Mouse (Mus musculus) kidney, adult 9 months (tissue): Measurements from ENCODE around the gene Aqp2.
A peak's percentile ranks its signal among the peaks of the same experiment; 100 is the strongest.

Experiments used
- DNase-seq: peaks from one replicate; pipeline ENCODE4 v3.0.0; 2022

Aqp2 gene

DNA sequence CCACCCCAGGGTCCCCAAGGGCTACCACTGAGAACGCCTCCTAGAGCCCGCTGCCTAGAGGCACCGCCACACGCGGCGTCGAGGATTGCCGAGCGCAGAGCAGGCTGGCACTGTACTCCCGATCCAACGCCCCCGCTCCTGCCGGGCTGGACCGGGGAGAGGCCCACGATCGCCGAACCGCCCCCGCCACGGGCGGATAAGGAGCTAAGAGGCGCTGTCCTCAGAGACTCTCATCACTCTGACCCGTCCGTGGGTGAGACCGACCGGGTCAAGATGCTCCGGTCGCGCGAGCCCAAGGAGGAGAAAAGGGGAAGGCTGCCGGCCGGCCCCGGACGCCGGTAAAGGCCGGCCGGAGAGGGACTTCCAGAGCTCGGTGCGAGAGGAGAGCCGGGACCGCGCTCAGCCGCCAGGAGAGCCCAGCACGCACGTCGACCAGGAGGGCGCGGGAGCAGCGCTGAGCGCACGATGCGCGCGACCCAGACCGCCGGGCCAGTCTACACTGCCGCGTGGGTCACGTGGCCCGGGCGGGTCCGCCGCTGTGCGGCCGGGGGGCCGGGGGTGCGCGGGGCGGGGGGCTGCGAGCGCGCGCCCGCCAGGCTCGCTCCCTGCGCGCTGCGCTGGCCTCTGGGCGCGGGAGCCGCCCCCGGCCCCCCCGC lies 11.7 kb downstream of the Aqp2 start, which contains the start of gene Aqp5:
Gene Aqp5 (plus strand): TSS at position 354 of the 656 bp plus-strand sequence.
- no peak for DNase-seq

DNA sequence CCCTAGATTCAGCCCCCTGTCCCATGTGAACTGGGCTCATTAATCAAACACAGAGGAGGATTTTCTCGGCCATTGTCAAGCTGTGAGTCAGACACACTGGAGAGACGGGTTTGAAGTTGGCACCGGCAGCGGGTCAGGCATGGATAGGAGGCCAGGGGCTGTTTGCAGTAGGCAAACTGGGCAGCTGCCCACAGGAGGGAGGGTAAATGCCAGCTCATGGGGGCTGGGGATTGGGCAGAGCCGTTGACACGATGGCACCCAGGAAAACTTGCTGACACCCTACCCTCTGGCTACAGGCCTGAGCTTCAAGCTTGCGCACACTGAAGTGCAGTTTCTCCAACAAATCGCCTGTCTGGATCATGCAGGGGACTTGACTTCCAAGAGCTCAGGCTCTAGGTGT lies 13.3 kb downstream of the Aqp2 start:
- DNase-seq: no peak

DNA sequence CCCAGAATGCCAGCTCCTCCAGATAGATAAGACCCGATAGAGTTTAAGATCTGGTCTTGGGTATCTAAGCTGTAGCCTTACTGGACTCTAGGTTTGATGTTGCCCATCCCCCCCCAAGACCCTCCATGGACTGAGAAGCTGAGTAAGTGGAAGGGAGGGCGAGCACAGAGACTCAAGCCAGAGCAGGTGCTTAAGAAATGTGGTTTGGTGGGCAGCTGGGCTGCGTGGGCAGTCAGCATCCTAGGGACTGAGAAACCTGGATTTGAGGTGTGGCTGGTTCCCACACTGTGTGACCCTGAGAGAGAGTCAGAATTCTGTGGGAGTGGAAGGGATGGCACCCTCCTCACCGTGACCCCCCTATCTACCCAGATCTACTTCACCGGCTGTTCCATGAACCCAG lies 14.0 kb downstream of the Aqp2 start:
- no peak for DNase-seq

DNA sequence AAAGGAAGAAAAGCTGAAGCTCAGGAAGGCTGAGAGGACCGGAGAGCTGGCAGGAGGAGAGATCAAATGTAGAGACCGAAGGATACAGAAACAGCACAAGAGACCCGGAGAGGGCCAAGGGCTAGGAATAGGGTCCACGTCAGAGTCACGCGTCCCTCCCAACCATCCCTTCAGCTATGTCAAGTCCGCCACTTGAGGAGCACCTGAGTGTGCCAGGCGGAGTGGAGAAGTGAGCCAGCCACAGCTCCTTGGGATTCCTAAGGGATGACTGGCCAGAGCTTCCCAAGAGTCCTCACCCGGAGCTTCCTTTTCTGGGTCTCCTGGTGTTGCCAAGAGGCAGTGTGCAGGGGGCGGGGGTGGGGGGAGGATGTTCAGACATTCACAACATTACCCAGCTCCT lies 16.1 kb downstream of the Aqp2 start:
- DNase-seq: no peak

DNA sequence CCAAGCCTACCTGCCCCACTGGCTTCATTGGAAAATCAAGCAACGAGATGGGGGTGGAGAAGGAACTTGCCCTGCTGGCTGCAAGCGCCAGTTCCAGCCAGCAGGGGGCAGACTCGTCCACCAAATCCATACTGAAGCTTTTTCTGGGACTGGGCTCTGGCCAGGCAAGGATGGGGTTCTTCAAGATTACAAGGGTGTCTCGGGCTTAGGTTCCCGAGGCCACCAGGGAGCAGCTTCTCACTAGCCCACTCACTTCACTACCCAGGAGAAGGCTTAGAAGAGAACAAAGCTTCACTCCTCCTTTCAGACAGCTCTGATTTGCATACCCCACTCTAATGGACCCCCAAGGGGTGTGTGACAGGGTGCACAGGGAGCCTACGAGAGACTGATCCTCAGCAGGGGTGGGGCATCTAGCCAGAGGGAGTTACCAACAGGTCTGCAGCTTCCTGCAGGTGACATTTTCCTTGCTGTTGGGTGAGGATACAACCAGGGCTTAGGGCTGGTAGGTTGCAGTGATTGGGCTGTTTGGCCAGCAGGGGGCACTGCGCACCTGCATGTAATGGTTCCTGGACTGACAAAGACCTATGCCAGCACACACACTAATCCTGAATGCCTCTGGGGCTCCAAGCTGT lies 17.3 kb downstream of the Aqp2 start:
- DNase-seq: peak; percentile 84

DNA sequence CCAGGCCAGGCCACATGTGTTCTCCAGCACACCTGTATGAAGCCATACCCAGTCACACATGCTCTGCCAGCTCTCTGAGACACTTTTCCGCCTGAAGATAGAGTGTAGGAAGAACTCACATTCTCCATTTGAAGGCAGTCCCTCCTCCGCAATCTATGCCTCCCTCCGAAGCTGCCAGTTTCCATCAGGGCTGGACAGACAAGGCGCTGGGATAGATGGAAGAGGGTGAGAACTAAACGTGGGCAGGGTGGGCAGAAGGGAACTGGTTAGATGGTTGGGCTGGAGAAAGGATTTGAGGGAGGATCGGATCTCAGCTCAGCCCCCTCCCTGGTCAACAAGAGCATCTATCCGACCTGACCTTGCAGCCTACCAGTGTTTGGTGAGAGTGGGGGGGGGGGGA lies 18.0 kb downstream of the Aqp2 start:
- no peak for DNase-seq

DNA sequence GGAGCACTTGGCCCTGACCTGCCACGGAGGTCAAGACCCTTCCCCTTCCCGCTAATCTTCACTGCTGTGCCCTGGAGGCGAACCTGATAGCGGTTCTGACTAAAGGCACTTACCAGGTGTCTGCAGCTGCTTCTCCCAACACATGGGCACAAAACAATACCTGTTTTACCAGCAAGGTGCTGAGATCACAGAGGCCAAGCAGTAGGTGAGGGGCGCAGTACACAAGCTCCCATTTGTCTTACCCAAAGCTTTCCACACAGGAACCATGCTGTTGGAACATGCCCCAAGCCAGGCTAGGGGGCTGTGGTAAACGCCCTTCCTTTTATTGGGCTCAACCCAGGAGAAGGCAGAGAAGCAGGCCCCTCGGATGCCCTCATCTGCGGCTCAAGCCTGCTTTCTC lies 18.7 kb downstream of the Aqp2 start:
- DNase-seq: no peak

DNA sequence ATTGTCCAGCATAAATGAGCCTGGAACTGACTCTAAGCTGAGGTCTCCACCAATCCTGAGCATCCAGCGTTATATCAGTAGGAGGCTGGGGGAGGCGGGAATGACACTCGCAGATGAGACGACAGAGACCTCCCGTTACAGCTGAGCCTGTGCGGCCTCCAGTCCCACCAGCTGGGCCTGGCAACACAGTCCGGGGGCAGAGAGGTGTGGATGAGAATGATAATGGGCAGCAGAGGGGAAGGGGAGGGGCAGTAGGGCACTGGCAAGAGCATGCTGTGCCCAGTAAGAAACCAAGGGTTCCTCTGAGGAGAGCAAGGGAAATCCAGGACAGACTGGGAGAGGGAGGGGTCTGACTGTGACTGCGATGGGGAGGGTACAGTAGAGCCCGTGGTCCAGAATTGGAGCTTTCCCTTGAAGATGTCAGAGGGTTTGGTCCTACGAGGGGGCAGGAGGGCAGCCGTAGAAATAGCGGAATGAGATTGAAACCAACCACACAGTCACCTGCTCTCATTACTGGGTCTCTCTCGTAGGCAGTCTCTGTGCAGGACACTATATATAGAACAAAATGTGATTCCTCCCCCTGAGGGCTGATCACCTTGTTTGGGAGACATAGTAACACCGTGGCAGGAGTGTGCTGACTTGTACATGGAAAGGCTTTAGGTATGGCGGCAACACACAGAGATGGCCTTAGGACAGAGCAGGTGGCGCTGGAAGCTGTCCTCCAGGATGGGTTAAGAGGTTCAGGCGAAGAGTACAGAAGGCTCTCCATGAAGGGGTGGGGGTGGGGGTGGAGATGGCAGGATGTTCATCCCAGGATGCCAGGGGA lies 20.6 kb downstream of the Aqp2 start:
- no peak for DNase-seq

DNA sequence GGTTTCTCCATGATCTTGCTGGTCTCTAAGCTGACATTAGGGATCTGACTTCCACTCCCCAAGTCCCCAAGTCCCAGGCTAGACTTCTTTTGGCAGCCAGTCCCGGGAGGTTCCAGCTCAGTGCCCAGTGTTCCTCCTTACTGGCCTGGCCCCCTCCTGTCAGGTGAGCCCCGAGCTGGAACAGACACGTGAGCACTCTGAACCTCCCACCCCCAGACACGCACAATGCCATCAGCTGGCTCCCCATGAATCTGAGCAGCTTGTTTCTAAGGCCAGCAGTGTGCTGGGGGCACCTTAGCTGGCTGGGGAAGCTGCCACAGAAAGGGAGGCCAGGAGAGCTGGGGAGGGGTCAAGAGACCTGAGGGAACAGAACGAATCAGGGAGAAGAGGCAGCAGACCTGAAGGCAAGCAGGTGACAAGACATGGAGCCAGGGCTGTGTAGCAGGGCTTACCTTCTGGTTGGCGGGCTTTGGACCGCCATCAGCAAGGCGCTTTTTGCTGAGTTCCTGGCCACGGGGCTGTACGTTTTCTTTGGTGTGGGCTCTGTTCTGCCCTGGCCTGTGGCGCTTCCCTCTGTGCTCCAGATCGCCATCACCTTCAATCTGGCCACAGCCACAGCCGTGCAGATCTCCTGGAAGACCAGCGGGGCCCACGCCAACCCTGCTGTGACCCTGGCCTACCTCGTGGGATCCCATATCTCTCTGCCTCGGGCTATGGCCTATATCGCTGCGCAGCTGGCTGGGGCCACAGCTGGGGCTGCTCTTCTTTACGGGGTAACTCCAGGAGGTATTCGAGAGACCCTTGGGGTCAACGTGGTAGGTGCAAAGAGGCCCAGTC lies 22.3 kb downstream of the Aqp2 start, which contains the start of gene Aqp6:
Gene Aqp6 (plus strand): TSS at position 415 of the 837 bp plus-strand sequence.
- no peak for DNase-seq

DNA sequence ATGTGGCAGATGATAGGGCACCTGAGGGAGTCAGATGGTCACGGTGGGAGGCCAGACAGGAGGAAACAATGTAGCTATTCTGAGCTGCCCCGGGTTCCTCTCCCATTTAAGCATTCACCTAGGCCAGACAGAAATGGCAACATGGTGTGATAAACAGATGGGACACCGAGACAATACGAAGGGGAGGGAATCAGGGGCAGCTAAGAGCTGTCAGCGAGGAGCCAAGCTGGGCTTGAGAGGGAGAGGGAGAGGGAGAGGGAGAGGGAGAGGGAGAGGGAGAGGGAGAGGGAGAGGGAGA lies 22.9 kb downstream of the Aqp2 start:
- DNase-seq: no peak

DNA sequence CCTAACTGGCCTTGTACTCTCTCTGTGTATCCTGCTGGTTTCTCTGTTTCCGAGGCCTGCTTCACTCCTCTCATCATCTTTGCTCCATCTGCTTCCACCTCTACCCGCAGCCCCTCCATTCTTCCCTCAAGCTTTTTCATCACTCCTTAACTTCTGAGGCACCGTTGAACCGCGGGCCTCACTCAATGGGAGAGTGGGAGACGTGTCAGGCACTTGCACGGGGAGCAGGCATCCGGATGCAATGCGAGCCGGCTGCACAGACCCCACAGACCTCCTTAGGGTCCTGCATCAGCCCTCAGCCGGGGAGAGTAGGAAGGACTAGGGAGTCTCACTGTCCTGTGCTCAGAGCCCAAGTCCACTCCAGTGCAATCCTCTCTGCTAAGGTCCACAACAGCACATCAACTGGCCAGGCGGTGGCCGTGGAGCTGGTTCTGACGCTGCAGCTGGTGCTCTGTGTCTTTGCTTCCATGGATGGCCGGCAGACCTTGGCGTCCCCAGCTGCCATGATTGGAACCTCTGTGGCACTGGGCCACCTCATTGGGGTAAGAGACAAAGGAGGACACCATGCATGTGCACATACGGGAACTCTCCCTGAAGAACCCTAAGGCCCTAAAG lies 23.5 kb downstream of the Aqp2 start:
- no peak for DNase-seq

DNA sequence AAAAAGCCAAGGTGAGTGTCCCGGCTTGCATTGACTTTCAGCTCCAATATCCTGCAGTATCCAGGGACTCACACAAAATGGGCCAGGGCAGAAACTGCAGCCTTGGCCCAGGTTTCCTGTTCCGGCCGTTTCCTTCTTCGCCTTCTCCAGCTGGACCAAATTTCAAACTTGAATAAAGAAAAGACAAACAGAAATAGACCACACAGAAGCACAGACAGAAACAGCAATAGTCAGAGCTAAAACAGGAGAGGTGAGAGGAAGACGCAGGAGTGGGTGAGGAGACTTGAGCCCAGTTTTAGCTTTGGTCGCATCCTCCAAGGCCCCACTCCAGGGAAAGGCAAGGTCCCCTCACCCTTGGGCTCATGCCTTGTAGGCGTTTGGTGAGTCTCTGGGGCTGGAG lies 24.4 kb downstream of the Aqp2 start:
- DNase-seq: no peak

DNA sequence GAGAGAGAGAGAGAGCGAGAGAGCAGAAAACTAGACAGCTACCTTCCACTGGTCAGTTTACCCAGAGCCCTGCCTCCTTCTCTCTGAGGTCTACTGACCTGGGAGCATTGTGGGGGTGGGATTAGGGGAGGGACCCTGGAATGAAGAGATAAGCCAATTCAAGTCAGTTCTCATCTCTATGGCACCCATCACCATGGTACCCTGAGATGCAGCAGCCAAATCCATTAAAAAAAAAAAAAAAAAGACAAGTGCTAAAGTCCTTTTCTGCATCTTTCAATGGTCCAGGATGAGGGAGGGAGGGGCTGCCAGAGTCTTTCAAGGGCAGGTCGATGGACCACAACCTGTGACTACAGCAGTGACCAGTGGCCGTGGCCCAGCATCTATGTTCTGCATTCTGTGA lies 26.7 kb downstream of the Aqp2 start:
- DNase-seq: no peak

DNA sequence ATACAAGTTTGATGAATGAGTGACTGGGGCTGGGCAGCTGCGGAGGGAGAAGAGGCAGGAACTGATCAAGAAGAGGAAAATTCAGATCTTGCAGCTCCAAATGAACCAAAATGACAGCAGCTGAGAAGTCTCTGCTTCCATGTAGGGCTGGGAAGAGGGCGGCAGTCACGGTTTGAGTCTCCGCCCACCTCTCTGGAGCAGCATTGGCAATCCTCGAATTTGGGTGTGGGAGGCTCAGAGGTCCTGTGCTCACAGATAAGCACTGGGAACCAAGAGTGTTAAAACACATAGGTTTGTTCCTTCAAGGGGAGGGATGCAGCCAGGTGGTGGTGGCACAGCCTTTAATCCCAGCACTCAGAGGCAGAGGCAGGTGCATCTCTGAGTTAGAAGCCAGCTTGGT lies 27.7 kb downstream of the Aqp2 start:
- DNase-seq: no peak

DNA sequence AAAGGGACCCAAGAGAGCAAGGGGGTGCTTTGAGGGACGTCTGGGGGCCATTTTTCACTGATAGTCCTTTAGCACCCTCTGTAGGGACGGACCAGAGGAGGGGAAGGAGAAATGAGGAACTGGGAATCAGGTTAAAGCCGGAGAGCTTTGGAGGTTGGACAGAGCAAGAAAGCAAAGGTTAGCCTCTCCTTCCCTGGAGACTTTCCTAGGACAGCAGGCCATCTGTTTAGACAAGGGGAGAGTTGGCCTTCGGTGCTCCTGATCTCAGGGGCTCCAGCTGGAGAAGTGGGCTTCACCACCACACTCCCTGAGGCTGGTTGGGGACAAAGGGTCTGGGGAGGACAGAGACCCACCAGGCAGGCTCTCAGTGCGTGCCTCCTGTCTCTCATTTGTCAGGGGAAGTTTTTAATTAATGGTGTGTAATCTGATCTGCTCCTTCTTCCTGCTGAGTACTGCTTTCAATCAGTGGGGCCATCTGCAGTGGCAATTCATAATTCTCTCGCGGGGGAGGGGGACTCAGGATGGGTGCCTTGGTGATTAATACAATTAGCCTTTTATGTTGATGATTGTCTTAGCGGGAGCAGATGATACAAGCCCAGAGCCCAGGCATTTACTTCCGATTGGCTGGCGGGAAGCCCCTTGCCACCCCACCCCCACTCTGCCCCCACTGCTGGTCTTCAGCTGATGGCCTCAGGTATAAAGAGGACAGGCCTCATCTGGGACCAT lies 28.7 kb downstream of the Aqp2 start:
- no peak for DNase-seq

DNA sequence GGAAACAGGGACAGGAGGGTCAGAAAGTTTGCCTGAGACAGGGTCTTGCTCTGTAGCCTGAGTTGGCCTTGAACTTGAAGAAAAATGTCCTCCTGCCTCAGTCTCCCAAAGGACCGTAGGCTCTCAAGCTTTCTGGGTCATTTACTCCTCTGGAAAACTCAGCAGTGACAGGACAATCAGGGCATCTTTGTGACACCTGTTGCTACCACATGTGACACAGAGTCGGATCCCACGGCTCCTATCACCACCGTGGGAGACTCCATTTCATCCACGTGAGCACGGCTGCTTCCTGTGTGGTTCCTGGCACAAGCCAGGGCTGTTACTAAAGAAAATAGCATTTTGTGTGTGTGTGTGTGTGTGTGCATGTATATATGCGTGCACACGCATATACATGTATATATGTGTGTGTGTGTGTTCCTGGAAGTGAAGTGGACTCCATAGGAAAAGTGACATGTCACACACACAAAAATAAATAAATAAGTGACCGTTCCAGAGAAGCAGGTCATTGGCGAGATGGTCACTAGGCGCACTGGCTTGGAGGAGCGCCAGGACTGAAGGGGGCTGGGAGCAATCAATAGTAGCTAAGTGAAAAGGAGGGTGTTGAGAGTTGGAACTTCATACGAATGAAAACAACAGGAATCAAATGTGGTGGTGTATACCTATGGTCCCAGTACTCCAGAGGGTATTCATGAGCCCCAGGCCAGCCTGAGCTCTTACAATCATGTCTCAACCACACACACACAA lies 29.7 kb downstream of the Aqp2 start:
- DNase-seq: no peak

DNA sequence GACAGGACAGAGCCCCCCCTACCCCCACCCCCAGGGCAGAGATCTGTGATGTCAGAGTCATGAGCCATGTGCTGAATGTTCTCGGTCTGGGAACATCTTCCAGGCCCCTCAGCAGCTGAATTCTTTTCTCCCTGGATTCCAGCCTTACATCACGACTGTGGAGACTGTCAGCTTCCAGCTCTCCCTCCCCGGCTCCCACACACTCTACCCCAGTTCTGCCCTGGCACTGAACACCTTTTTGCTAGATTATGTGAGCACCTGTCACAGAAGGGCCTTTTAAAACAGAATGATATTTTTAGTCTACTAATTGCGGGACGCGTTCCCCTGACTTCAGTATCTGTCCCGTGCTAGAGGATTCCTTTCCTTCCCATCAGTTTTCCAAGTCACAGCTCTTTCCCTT lies 32.7 kb downstream of the Aqp2 start:
- no peak for DNase-seq

DNA sequence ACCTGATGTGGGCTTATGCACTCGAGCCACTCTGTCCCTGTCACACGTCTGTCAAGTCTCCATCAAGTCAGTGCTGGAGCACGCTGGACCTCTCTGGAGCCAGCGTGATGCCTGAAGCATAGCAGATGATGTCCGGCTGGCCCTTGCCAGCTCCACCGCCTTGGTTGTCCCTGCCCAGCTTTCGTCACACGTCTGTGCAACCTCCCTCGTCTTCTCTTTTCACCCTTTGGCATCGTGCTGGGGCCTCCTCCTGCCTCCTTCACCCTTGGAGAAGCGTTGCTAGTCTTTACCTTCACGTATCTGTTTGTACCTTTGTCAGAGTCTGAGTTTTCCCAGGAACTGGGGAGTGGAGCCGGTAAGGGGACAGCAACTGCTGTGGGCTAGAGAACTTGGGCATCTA lies 35.4 kb downstream of the Aqp2 start:
- no peak for DNase-seq

DNA sequence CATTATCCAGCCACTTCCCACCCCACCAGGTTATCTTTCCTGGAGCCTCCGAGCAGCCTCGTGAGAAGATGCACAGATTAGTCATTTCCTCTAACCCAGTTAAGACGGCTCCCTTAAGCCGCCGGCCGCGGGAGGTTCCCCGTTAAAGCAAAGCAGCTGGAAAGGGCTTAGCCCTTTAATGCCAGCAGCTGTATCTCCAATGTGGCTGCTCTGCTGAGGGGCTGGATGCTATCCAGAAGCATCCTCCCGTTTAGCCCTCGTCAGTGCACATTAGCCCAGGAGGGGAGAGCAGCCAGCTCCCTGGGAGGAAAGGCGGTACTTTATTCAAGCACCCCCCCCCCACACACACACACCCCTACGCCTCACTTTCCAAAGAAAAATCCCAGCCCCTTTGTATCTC lies 35.9 kb downstream of the Aqp2 start:
- DNase-seq: no peak

DNA sequence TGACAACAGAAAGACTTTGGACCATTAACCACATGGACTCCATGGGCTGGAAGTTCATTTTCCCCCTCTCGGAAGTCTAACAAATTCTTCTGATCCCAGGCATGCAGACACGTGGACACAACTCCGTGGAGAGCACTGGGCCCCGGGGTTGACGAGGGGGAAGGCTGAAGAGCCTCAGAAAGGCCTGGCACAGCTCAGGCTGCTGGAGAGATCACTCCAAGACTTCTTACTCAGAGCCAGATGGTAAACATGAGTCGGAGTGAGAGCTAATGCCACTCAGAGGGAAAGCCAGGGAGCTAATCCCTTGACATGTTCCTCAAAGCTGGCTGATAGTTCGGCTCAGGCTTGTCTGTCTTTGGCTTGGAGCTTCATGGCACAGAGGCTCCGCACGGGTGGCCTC lies 36.4 kb downstream of the Aqp2 start:
- peak; percentile 16 for DNase-seq

DNA sequence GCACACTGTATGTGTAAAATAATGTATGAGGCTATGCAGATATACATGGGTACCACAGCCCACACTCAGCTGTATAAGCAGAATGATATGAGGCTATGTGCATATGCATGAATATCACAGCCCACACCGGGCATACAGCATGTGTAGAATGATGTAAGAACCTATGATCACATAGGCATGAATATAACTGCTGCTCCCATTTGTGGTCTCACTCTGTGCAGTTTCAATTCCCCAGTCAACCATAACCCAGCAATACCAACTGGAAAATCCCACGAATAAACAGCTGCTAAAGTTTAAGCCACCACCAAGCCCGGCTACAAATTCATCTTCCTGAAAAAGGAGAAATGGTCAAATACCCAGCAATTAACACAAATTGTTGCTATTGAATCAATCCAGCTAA lies 39.7 kb downstream of the Aqp2 start:
- DNase-seq: no peak
